Mouse (Mus musculus): ENCODE data around the gene Aifm2. TPM values are rescaled to one million over a fixed set of nuclear protein-coding genes. Genes with fewer than 3 reads are reported as not detected.
A peak's percentile ranks its signal among the peaks of the same experiment; 100 is the strongest.

The Aifm2 gene
- 5.4 and 7.9 TPM in 2 replicates for polyA plus RNA-seq (2012; rRNA removed)

DNA sequence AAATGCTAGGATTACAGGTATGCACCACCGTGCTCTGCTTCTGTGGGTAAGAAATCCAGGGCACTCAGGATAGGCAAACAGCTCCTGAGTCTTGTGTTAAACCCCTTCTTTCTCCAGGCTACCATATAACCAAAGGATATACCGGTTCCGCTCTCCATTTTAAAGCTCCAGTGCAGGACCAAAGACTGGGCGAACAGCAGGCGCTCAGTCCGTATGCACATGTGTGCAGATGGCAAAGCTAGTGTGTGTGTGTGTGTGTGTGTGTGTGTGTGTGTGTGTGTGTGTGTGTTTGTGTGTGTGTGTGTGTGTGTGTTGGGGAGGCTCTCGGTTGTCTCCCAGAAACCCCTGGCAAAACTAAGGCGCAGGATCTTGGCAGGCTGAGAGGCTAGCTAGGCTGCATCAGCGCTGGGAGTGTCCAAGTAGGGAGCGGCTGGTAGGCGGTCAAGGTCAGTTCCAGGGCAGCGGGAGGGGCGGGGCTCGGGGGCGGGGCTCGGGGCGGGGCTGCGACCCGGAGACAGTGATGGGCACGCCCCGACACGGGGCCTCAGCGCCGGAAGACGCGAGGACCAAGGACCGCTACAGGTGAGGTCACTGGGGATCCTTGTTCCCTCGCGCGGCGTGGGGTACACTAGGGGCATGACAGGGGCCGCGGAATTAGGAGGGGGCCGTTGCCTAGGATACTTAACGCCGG lies at the start of gene Aifm2:
TSS of gene Aifm2 (plus strand) at position 493 of the 691 bp plus-strand sequence.
- TF ChIP-seq CTCF (IDR thresholded peaks at IDR 0.05; ENCODE audit: borderline replicate concordance, extremely low read depth, insufficient read depth, insufficient read length) (no peak), POLR2A (IDR thresholded peaks at IDR 0.05; ENCODE audit: borderline replicate concordance, extremely low read depth, insufficient read depth, insufficient read length, poor library complexity, severe bottlenecking) (no peak)
- DNase-seq (ENCODE audit: low read depth) = peak; percentile 57

DNA sequence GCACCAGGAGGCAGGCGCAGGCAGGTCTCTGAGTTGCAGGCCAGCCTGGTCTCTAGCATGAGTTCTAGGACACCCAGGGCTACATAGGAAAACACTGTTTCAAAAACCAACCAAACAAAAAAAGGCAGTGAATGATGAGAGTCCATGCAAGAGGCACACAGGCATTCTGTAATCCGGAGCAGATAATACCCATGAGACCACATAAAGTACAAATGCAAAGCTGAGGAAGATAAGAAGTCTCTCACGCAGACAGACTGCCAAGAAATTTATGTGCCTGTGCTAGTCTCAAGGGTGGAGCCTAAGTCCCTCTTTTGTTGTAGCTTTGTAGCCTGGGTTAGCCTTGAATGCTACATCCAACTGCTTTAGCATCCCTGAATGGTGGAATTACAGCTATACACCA lies 49.4 kb upstream of the Aifm2 start:
- no peak for TF ChIP-seq POLR2A (IDR thresholded peaks at IDR 0.05; ENCODE audit: borderline replicate concordance, extremely low read depth, insufficient read depth, insufficient read length, poor library complexity, severe bottlenecking)
- TF ChIP-seq CTCF (IDR thresholded peaks at IDR 0.05; ENCODE audit: borderline replicate concordance, extremely low read depth, insufficient read depth, insufficient read length) = no peak
- no peak for DNase-seq (ENCODE audit: low read depth)

DNA sequence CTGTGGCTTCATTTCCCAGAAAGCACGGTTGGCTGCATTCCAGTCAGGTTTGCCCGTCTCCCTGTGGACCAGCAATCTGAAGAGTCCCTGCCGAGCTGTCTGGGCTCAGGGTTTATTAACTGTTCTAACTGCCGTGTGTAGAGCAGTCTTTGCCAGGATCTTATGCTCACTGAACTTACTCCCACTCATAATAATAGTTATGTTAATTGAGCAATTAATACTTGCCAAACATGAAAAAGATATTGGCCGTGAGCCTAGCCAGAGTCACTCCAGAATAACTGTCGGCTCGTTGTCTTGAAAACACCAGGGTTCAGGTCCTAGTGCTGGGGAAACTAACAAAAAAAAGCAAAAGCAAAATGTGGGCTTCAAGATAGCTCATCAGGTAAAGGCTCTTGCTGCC lies 45.8 kb upstream of the Aifm2 start:
- peak; percentile 68 for DNase-seq (ENCODE audit: low read depth)
- no peak for TF ChIP-seq POLR2A (IDR thresholded peaks at IDR 0.05; ENCODE audit: borderline replicate concordance, extremely low read depth, insufficient read depth, insufficient read length, poor library complexity, severe bottlenecking)
- TF ChIP-seq CTCF (IDR thresholded peaks at IDR 0.05; ENCODE audit: borderline replicate concordance, extremely low read depth, insufficient read depth, insufficient read length) = no peak

DNA sequence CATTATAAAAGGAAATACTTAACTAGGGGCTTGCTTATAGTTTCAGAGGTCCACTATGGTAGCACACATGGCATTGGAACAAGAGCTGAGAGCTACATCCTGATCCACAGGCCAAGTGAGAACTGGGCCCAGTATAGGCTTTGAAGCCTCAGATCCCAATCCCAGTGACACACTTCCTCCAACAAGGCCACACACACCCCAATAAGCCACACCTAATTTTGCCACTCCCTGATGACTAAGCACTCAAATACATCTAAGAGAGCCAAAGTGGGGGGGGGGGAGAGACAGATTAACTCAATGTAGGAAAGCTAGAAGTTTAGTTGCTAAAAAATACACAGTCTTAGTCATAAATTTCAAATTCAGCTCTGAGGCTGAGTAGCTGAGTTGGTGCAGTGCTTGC lies 45.2 kb upstream of the Aifm2 start:
- no peak for DNase-seq (ENCODE audit: low read depth)
- TF ChIP-seq CTCF (IDR thresholded peaks at IDR 0.05; ENCODE audit: borderline replicate concordance, extremely low read depth, insufficient read depth, insufficient read length) = no peak
- TF ChIP-seq POLR2A (IDR thresholded peaks at IDR 0.05; ENCODE audit: borderline replicate concordance, extremely low read depth, insufficient read depth, insufficient read length, poor library complexity, severe bottlenecking) = no peak

DNA sequence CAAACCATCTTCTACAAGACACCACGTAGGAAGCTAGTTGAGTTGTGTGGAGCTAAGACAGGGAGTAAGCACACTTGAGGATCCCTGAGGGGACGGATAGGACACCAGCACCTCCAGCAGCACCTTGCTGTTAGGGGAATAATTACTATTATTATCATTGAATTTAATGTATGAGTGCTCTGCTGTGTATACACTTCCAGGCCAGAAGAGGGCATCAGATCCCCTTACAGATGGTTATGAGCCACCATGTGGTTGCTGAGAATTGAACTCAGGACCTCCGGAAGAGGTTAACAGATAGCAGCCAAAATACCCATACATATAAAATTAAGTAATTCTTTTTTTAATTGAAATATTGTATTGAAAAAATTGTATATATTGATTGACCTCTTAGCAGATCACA lies 44.3 kb upstream of the Aifm2 start:
- no peak for TF ChIP-seq POLR2A (IDR thresholded peaks at IDR 0.05; ENCODE audit: borderline replicate concordance, extremely low read depth, insufficient read depth, insufficient read length, poor library complexity, severe bottlenecking)
- TF ChIP-seq CTCF (IDR thresholded peaks at IDR 0.05; ENCODE audit: borderline replicate concordance, extremely low read depth, insufficient read depth, insufficient read length) = no peak
- no peak for DNase-seq (ENCODE audit: low read depth)

DNA sequence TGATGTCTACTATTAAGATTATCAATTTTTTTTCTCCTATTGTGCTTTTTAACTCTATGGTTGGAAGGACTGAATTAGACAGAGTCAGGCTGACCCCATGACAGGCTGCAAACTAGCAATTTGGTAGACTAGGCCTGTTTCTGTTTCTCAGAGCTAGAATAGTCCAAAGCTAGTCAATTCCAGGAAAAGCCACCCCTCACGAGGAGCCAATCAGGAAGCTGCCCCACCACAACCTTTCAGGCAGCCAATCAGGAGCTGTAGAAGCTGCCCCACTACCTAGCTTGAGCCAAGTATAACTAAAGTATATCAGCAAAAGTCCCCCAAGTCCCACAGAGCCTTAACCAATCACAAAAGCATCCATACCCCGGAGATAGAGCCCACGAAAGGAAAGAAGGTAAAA lies 39.1 kb upstream of the Aifm2 start:
- TF ChIP-seq CTCF (IDR thresholded peaks at IDR 0.05; ENCODE audit: borderline replicate concordance, extremely low read depth, insufficient read depth, insufficient read length) (no peak), POLR2A (IDR thresholded peaks at IDR 0.05; ENCODE audit: borderline replicate concordance, extremely low read depth, insufficient read depth, insufficient read length, poor library complexity, severe bottlenecking) (no peak)
- DNase-seq (ENCODE audit: low read depth) = no peak

DNA sequence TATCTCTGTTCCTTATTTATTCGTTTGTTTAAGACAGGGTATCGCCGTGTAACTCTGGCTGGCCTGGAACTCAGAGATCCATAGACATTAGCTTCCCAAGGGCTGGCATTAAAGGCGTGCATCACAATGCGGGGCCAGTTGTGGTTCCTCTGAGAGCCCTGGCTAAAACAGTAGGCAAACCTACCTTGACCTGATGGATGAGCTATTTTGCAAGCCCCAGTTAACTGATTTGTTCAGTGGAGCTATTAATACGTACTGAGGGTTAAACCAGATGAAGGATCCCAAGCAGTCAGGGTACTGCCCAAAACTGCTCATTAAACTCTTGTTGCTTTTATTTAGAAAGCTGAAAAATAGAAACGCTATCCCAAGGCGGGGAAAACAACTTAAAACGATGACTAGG lies 35.5 kb upstream of the Aifm2 start:
- TF ChIP-seq POLR2A (IDR thresholded peaks at IDR 0.05; ENCODE audit: borderline replicate concordance, extremely low read depth, insufficient read depth, insufficient read length, poor library complexity, severe bottlenecking) = no peak
- no peak for TF ChIP-seq CTCF (IDR thresholded peaks at IDR 0.05; ENCODE audit: borderline replicate concordance, extremely low read depth, insufficient read depth, insufficient read length)
- no peak for DNase-seq (ENCODE audit: low read depth)

DNA sequence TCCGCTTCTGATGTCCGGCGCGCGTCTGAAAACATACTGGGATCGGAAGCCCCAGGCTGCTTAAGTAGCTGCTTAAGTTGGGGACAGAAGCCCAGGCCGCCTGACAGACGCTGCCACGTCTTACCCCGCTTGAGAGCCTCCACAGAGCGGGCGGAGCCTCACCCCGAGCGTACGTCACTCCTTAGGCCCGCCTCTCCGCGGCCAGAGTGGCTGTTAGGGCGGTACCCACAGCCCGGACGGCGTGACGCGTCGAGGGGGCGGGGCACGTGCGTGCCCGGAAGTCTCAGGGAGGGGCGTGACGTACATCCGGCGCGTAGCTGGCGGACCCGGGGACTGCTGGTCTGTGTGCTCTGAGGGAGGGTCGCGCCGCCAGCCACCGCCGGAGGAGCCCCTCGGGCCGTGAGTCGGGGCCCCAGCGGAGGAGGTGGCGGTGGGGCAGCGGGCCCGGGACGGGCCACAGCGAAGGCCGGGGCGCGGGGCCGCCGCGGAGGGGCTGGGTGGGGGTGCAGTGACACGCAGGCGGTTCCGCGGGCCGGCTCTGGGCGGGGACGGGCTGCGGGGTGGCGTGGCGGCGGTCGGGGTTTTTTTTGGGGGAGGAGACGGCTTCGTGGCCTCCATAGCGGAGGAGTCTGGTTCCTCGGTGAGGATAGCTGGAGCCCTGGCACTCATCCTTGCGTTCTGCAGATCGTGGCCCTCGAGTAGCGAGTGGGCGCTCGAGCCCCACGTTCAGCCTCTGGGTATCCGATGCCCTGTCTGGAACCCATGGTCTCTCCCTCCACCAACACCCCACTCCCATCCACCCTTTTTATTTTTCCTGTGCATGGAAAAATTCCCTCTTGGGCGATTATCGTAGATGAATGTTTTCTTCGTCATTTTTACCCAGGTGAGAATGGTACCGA lies 34.8 kb upstream of the Aifm2 start, which contains the start of gene Sar1a:
TSS of gene Sar1a (plus strand) at position 285 of the 899 bp plus-strand sequence.
- TF ChIP-seq CTCF (IDR thresholded peaks at IDR 0.05; ENCODE audit: borderline replicate concordance, extremely low read depth, insufficient read depth, insufficient read length) (no peak), POLR2A (IDR thresholded peaks at IDR 0.05; ENCODE audit: borderline replicate concordance, extremely low read depth, insufficient read depth, insufficient read length, poor library complexity, severe bottlenecking) (peak; percentile 90)
- DNase-seq (ENCODE audit: low read depth) = peak; percentile 99

DNA sequence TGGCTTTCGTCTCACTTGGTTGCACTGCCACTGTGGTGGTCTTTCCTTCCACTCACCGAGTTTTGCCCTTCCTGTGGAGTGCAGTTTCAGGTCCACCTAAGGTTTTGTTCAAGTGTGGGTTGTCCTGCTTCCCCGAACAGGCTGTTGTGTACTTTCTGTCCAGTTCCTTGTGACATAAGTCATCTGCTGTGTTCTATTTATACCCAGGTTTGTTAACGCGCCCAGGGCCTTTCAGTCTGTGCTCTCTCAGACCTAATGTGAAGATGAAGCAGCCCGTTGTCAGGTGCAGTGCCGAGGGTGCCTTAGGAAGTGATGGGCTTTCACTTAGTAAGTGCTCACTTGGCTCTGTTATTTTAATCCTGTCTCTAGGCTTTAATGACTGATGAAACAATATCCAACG lies 25.7 kb upstream of the Aifm2 start:
- no peak for TF ChIP-seq POLR2A (IDR thresholded peaks at IDR 0.05; ENCODE audit: borderline replicate concordance, extremely low read depth, insufficient read depth, insufficient read length, poor library complexity, severe bottlenecking)
- TF ChIP-seq CTCF (IDR thresholded peaks at IDR 0.05; ENCODE audit: borderline replicate concordance, extremely low read depth, insufficient read depth, insufficient read length) = no peak
- DNase-seq (ENCODE audit: low read depth) = no peak

DNA sequence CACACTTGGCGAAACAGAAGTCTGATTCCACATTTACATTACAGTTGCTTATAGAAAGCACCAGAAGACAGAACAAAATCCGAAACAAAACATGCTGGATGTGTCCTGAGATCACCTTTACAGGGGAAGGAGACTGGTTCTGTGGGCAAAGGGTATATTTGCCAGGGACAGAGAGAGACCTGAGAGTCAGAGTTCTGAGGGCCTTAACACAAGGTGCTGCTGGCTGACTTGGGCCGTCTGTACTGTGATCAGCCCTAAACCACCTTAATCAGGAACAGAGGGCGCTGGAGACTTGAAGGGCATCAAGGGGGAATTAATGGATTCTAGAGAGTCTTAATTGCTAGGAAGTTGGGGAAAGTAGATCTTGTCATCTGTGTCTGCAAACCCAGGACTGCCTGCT lies 21.5 kb upstream of the Aifm2 start:
- TF ChIP-seq CTCF (IDR thresholded peaks at IDR 0.05; ENCODE audit: borderline replicate concordance, extremely low read depth, insufficient read depth, insufficient read length) (no peak), POLR2A (IDR thresholded peaks at IDR 0.05; ENCODE audit: borderline replicate concordance, extremely low read depth, insufficient read depth, insufficient read length, poor library complexity, severe bottlenecking) (no peak)
- DNase-seq (ENCODE audit: low read depth) = no peak

DNA sequence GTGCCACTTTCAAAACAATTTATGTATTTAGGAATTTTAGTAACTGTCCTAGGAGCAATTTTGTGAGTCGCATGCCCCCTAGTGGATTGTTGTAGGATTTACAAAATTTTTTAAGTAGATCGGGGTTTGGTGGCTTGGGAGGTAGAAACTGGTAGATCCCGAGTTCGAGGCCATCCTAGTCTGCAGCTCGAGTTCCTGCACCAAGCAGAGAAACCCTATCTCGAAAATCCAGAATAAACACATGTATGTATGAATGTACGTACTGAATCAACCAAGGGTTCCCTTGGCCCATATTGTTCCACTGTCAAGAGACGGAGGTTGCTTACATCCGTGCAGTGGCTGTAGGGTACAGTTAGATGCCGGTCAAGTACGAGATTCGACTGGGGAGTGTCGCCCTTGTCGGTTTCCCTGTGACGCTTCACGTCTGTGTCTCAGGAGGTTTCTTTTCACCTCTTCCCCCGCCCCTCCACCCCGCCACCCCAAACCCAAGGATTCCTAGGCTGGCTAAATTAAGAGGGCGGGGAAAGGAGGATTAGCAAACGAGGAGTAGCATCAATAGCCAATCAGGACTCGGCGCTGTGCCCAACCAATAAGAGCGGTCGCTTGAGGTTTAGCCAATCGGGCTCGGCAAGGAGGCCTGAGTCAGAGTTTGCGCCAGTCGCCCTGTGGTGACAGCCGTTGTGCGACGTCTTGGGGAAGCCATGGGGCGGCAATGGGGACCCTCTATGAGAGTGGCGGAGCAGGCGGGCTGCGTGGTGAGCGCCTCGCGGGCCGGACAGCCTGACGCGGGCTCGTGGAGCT lies 20.0 kb upstream of the Aifm2 start, which contains the start of gene Tysnd1:
TSS of gene Tysnd1 (plus strand) at position 645 of the 801 bp plus-strand sequence.
- DNase-seq (ENCODE audit: low read depth) = peak; percentile 99
- TF ChIP-seq POLR2A (IDR thresholded peaks at IDR 0.05; ENCODE audit: borderline replicate concordance, extremely low read depth, insufficient read depth, insufficient read length, poor library complexity, severe bottlenecking) (peak; percentile 60; the same call in 1 of the 2 replicates), CTCF (IDR thresholded peaks at IDR 0.05; ENCODE audit: borderline replicate concordance, extremely low read depth, insufficient read depth, insufficient read length) (0 out of 2 replicates have a peak, but pooled peaks have one; percentile 12)
